Mouse (Mus musculus) layer of hippocampus, adult 9-10 months (tissue): ENCODE data around the gene Ecsit.

Source experiments
- DNase-seq: peaks from one replicate; pipeline ENCODE4 v3.0.0; 2022; ENCODE audit warnings: low spot score

Gene Ecsit

DNA sequence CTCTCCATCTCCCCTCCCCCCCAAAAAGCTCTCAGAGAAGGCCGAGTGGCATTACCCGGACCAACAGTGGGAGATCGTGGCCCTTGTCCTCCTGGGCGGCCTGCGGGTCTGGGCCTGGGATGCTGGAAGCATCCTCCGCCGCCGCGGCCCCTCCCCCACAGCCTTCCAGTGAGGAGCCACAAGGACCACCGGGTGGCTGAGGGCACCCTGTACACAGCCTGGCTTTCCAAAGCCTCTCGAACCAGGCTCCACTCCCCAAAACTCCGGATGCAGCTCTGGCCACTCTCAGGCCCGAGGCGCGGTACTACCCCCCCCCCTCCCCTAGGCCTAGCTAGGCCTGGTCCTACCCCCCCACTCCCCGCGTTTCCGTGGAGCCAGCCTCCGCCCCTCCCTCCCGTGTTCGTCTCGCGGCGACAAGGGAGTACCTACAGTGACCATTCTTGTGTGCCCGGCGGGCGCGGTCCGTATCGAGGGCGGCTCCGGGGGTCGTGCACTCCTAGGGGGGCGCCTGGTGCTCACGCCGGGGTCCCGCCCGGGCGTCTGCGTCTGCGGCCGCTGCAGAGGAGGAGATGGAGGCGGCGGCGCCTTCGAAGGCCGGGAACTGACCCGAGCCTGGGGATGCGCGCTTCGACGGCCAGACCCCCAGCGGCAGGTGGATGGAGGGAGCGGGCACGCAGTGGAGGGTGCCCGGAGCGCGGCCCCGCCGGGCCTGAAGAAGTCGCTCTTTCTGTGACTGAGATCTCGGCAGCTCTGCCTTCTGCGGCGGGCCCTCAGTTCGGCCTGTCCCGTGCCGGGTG is 33.9 kb downstream of the Ecsit start:
- DNase-seq: no peak

DNA sequence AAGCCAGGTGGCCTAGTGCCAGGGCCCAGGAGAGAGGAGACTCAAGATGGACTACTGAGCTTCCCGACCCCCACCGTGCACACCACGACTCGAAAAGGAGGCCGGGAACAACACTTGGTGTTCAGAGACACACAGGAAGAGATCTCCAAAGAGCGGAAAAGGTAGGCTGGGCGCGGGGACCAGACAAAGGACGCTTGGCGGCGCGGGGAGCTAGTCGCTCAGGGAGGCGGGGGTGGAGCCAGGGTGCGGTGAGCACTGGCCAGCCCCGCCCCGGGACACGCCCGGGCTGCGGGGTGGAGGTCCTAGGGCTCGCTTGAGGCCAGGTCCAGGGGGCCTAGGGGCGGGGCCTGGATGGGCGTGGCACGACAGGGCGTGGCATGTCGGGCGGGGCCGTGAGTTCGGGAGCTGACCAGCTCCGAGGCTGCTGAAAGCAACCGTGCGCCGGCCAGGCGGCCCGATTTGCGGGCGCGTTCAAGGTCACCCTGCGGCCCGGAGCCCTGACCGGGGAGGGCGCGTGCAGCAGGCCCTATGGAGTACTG is 34.8 kb downstream of the Ecsit start:
- DNase-seq: no peak

DNA sequence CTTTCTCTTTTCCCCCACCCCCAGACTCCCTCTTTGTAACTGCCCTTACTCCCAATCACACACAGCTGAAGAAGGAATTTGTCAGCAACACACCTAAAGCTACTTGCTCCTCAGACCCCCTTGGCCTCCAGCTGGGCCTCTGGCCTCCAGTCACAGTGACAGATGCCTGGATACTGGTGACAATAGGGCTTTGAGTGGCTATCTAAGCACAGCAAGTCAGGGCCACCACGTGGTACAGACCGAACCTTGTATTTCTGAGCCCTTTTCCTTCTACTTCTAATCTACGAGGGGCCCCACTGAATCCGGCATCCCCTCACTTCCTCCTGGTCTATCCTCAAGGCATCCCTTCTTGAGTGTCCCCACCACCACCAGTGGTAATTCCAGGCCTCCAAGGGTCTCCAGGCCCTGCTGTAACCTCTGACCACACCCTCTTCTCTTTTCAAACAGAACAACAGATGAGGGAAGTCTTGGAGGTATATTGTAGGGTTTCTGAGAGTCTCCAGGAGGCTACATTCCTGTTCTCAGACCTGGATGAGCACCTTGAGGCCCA is 35.4 kb downstream of the Ecsit start:
- no peak for DNase-seq

DNA sequence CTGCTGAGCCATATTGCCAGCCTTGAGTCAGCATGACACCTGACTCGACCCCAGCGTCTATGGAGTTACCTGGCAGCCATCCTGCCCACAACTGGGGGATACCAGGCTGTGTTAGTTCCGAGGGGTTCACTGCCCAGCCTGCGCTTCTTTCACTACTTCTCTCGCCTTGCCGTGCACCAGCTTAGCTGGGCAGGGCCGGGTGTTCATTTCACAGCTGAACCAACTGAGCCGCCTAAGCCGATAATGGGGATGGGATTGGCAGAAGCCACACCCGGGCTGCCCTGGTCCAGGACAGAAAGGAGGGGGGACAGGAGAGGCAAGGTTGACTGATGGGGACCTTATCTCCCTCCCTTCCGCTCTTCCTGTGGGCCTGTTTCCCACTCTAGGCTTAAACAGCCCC is 35.9 kb downstream of the Ecsit start:
- no peak for DNase-seq

DNA sequence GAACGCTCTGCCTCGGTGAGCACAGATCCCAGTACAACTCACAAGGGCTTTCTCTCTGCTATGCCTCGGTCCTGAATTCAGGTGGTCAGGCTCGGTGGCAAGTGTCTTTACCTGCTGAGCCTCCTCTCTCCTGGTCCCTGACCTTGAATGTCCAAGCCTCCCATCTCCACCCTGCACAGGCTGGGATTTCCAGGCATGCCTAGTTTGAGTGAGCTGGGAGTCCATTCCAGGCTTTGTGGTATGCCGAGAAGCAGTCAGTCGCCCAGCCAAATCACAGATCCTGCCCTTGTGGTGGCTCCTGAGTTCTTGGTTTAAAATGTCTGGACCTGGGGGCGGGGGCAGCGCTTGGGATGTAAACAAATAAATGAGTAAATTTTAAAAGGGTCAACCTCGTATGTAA is 37.9 kb downstream of the Ecsit start:
- DNase-seq: no peak

DNA sequence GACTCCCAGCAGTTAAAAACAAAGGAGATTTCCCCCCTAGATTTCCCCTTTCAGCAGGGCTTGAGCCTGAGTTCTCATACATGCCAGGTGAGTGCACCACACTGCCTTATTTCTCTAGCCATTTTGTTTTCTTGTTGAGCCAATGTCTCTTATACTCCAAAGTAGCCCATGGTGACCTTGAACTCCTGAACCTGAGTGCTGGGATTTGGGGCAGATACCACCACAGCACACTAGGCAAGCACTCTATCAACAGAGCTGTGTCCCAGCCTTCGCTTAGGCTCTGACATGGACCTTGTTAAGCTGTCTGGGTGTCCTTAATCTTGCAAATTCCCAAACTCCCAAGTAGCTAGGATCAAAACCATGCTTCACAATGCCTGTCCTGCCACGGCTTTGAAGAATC is 43.4 kb downstream of the Ecsit start:
- DNase-seq: no peak

DNA sequence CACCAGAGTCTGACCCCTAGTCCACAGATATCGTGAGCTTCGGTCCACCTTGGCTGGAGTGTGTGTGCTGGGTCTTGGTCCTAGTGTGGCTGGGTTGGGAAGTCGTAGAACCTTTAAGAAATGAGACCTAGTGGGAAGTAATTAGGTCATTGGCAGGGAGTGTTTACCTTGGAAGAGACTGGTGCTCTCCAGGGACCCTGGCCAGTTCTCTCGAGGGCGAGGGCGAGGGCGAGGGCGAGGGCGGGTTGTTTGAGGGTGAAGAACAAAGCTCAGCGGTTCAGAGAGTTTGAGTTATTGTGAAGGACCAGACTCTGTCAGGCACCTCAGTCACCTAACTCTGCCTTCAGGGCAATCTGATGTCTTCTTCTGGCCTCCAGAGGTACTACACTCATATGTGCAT is 47.4 kb downstream of the Ecsit start:
- no peak for DNase-seq

DNA sequence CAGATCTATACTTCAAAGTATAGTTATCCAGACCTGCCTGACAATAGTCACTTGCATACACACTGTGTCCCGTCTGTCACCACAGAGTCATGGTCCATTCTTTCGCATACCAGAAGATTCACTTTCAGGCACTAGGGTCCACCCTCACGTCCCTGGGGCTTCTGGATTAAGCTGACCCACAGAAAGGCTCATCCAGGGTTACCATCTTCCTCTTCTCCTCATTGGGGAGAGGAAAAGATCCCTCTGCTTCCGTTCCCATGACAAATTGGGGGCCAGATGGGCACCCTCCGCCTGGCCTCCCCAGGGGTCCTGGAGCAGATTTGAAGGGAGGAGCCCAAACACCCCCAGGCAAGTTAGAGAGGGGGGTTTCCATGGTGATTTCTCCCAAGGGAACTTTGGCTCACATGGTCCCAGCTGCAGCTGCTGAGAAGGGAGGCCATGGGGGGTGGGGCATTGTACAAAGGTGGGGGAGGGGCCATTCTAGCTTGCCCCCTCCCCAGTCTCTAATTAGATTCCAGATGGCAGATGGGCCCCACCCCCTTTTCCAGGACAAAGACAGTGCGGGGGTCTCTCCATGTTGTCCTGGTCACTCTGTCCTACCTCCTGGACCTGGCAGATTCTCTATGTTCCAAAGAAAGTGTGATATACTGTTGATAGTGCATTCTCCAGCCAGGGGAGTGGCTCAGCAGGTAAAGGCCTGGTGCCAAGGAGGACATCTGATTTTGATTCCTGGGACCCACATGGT is 49.8 kb downstream of the Ecsit start:
- no peak for DNase-seq

DNA sequence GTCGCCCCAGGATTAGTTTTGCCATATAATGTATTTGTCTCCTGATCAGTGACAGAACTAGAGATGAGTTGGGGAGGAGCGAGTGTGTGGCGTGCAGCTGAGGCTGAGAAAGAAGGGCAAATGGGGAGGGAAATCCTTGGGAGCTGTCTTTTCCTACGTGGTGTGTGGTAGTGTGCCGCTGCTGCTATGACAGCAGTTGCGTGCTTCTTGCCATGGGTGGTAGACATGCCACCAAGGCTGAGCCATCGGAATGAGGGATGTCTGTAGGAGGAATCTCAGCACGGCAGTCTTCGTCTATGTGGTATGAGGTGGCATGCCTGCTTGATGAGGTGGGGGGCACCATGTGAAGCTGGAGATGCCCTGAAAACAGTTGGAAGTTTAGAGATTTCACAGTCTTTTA is 54.9 kb downstream of the Ecsit start:
- no peak for DNase-seq

DNA sequence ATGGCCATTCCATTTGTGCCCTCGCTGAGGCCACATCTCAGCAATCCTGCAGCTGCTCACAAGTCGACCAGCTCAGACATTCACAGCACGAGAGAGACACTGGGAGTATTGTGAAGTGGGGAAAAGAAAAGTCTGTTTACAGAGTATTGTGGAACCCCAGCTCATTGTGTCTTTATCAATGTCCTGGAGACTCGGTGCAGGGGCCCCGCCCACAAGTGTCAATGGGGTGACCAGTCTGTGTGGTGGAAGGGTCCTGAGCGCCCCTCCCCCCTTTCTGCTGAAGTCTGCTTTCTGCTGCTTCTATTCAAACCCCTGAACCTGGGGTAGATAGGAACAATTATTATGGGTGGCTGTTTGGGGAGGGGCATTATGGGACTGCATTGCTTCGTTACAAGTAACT is 56.8 kb downstream of the Ecsit start:
- DNase-seq: no peak

DNA sequence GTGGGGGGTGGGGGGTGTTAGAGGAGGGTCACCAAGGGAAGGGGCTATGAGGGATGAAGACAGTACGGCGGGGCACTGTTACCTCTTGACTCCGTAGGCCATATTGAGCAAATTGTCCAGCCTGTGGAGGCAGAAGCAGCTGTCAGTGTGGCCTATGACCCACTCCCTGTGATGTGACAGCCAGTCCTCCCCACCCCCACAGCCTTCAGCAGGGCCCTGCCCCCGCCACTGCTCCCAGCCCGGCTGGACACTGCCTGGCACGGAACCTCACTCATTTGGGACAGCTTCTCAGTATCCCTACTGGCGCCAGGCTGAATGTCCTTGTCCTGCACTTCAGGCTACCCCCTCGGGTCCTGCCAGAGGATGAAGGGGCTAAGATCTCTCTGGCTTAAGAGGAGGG is 60.6 kb downstream of the Ecsit start:
- DNase-seq: no peak
